Mouse (Mus musculus): ENCODE results near the gene Gm44805. TPM values are rescaled to one million over a fixed set of nuclear protein-coding genes. Genes with fewer than 3 reads are reported as not detected.

Gm44805 gene
- polyA plus RNA-seq, 1 experiment from 2014 or later, result not detected

- Histone ChIP-seq H3K9ac (ENCODE audit: low read length) (no peak overlapping the region), H3K36me3 (ENCODE audit: control insufficient read depth, insufficient read depth, low read length) (peaks cover 12% of the 10 kb centered on the region; the same call in 1 of the 2 replicates), H3K4me3 (ENCODE audit: low read depth, low read length) (no peak overlapping the region), H3K9me3 (ENCODE audit: control insufficient read depth, low read length) (no peaks in the 10 kb centered on the region), H3K27me3 (ENCODE audit: control insufficient read depth, insufficient read depth, low read length) (no peaks in the 10 kb centered on the region), H3K27ac (replicated peaks; ENCODE audit: low read depth, low read length) (no peak overlapping the region), H3K4me1 (ENCODE audit: control insufficient read depth, insufficient read depth, low read length) (peaks cover 4% of the 10 kb centered on the region; the same call in 1 of the 2 replicates), H3K4me2 (ENCODE audit: low read depth, severe bottlenecking) (no peak overlapping the region)
- DNase-seq (ENCODE audit: low spot score) (no peak), ATAC-seq (ENCODE audit: insufficient number of reproducible peaks, low FRiP score, low TSS enrichment, low read depth) (no peak)
- 98% methylated on average over 4 of the region's 4 CpGs for WGBS
Observed at GRCm38 (mm10) chr7:19704475-19704874, 23.3 kb upstream of the Gm44805 start.

GRCm38 (mm10) chr7:19702859-19703555 is 21.8 kb upstream of the Gm44805 start:
- H3K27ac ChIP-seq (replicated peaks; ENCODE audit: low read depth, low read length), result no peak overlapping the region
- H3K9me3 ChIP-seq (ENCODE audit: control insufficient read depth, low read length), result no peaks in the 10 kb centered on the region
- 85% methylated on average over 16 of the region's 16 CpGs for WGBS
- H3K27me3 ChIP-seq (ENCODE audit: control insufficient read depth, insufficient read depth, low read length), result no peaks in the 10 kb centered on the region
- peaks cover 12% of the 10 kb centered on the region for H3K4me1 ChIP-seq (ENCODE audit: control insufficient read depth, insufficient read depth, low read length)
- no peak overlapping the region for H3K4me3 ChIP-seq (ENCODE audit: low read depth, low read length)
- DNase-seq (ENCODE audit: low spot score) (no peak), ATAC-seq (ENCODE audit: insufficient number of reproducible peaks, low FRiP score, low TSS enrichment, low read depth) (no peak)
- peaks cover 12% of the 10 kb centered on the region; the same call in 1 of the 2 replicates for H3K36me3 ChIP-seq (ENCODE audit: control insufficient read depth, insufficient read depth, low read length)
- H3K9ac ChIP-seq (ENCODE audit: low read length), result no peak overlapping the region
- no peak overlapping the region for H3K4me2 ChIP-seq (ENCODE audit: low read depth, severe bottlenecking)

GRCm38 (mm10) chr7:19701069-19701761 is 20.0 kb upstream of the Gm44805 start:
- 32% methylated on average over 22 of the region's 22 CpGs for whole genome bisulfite sequencing

GRCm38 (mm10) chr7:19700299-19701068 is 19.3 kb upstream of the Gm44805 start:
- H3K36me3 ChIP-seq (ENCODE audit: control insufficient read depth, insufficient read depth, low read length), result peaks cover 5% of the 10 kb centered on the region; the same call in 1 of the 2 replicates
- peaks cover 12% of the 10 kb centered on the region for H3K4me1 ChIP-seq (ENCODE audit: control insufficient read depth, insufficient read depth, low read length)
- no peak for DNase-seq (ENCODE audit: low spot score)
- no peak for ATAC-seq (ENCODE audit: insufficient number of reproducible peaks, low FRiP score, low TSS enrichment, low read depth)
- WGBS, result 62% methylated on average over 12 of the region's 12 CpGs
- H3K9ac ChIP-seq (ENCODE audit: low read length), result no peak overlapping the region
- H3K4me3 ChIP-seq (ENCODE audit: low read depth, low read length), result no peak overlapping the region
- H3K27ac ChIP-seq (replicated peaks; ENCODE audit: low read depth, low read length), result no peak overlapping the region
- H3K27me3 ChIP-seq (ENCODE audit: control insufficient read depth, insufficient read depth, low read length), result no peaks in the 10 kb centered on the region
- no peaks in the 10 kb centered on the region for H3K9me3 ChIP-seq (ENCODE audit: control insufficient read depth, low read length)
- H3K4me2 ChIP-seq (ENCODE audit: low read depth, severe bottlenecking), result no peak overlapping the region

More at GRCm38 (mm10) chr7:19701069-19701761, 20.0 kb upstream of the Gm44805 start:
- Histone ChIP-seq H3K9ac (ENCODE audit: low read length) (no peak overlapping the region), H3K9me3 (ENCODE audit: control insufficient read depth, low read length) (no peaks in the 10 kb centered on the region), H3K4me2 (ENCODE audit: low read depth, severe bottlenecking) (no peak overlapping the region), H3K4me3 (ENCODE audit: low read depth, low read length) (no peak overlapping the region), H3K27me3 (ENCODE audit: control insufficient read depth, insufficient read depth, low read length) (no peaks in the 10 kb centered on the region), H3K27ac (replicated peaks; ENCODE audit: low read depth, low read length) (no peak overlapping the region), H3K4me1 (ENCODE audit: control insufficient read depth, insufficient read depth, low read length) (peaks cover 12% of the 10 kb centered on the region), H3K36me3 (ENCODE audit: control insufficient read depth, insufficient read depth, low read length) (peaks cover 5% of the 10 kb centered on the region; the same call in 1 of the 2 replicates)
- DNase-seq (ENCODE audit: low spot score), result peak; percentile 79
- ATAC-seq (ENCODE audit: insufficient number of reproducible peaks, low FRiP score, low TSS enrichment, low read depth), result peak; percentile 69; the same call in 1 of the 2 replicates

- H3K9ac ChIP-seq (ENCODE audit: low read length), result no peak overlapping the region
- no peak for ATAC-seq (ENCODE audit: insufficient number of reproducible peaks, low FRiP score, low TSS enrichment, low read depth)
- H3K9me3 ChIP-seq (ENCODE audit: control insufficient read depth, low read length), result no peaks in the 10 kb centered on the region
- no peak overlapping the region for H3K27ac ChIP-seq (replicated peaks; ENCODE audit: low read depth, low read length)
- no peak overlapping the region for H3K4me3 ChIP-seq (ENCODE audit: low read depth, low read length)
- peaks cover 5% of the 10 kb centered on the region; the same call in 1 of the 2 replicates for H3K36me3 ChIP-seq (ENCODE audit: control insufficient read depth, insufficient read depth, low read length)
- no peak for DNase-seq (ENCODE audit: low spot score)
- 75% methylated on average over 4 of the region's 4 CpGs for WGBS
- peaks cover 12% of the 10 kb centered on the region for H3K4me1 ChIP-seq (ENCODE audit: control insufficient read depth, insufficient read depth, low read length)
- no peaks in the 10 kb centered on the region for H3K27me3 ChIP-seq (ENCODE audit: control insufficient read depth, insufficient read depth, low read length)
- no peak overlapping the region for H3K4me2 ChIP-seq (ENCODE audit: low read depth, severe bottlenecking)
Observed at GRCm38 (mm10) chr7:19699827-19700148, 18.6 kb upstream of the Gm44805 start.

GRCm38 (mm10) chr7:19698907-19699826 is 17.9 kb upstream of the Gm44805 start, which contains the start of gene Apoe:
TSS of gene Apoe (minus strand) at chr7:19699188.
- Histone ChIP-seq H3K27me3 (ENCODE audit: control insufficient read depth, insufficient read depth, low read length) (no peaks in the 10 kb centered on the region), H3K4me3 (ENCODE audit: low read depth, low read length) (peak within 1 kb of the TSS; percentile 29), H3K9ac (ENCODE audit: low read length) (peak within 1 kb of the TSS; percentile 41), H3K36me3 (ENCODE audit: control insufficient read depth, insufficient read depth, low read length) (peaks cover 5% of the 10 kb centered on the region; the same call in 1 of the 2 replicates), H3K4me2 (ENCODE audit: low read depth, severe bottlenecking) (peak within 1 kb of the TSS; percentile 73), H3K9me3 (ENCODE audit: control insufficient read depth, low read length) (no peaks in the 10 kb centered on the region), H3K4me1 (ENCODE audit: control insufficient read depth, insufficient read depth, low read length) (peaks cover 12% of the 10 kb centered on the region), H3K27ac (replicated peaks; ENCODE audit: low read depth, low read length) (no peak within 1 kb of the TSS)
- DNase-seq (ENCODE audit: low spot score), result no peak
- 1% methylated on average over 20 of the region's 20 CpGs for WGBS
- ATAC-seq (ENCODE audit: insufficient number of reproducible peaks, low FRiP score, low TSS enrichment, low read depth), result peak; percentile 65

- Histone ChIP-seq H3K9me3 (ENCODE audit: control insufficient read depth, low read length) (no peaks in the 10 kb centered on the region), H3K4me3 (ENCODE audit: low read depth, low read length) (peak overlapping the region; percentile 29), H3K27me3 (ENCODE audit: control insufficient read depth, insufficient read depth, low read length) (no peaks in the 10 kb centered on the region), H3K4me1 (ENCODE audit: control insufficient read depth, insufficient read depth, low read length) (peaks cover 12% of the 10 kb centered on the region), H3K9ac (ENCODE audit: low read length) (peak overlapping the region; percentile 41), H3K27ac (replicated peaks; ENCODE audit: low read depth, low read length) (no peak overlapping the region), H3K36me3 (ENCODE audit: control insufficient read depth, insufficient read depth, low read length) (peaks cover 4% of the 10 kb centered on the region; the same call in 1 of the 2 replicates), H3K4me2 (ENCODE audit: low read depth, severe bottlenecking) (peak overlapping the region; percentile 73)
- ATAC-seq (ENCODE audit: insufficient number of reproducible peaks, low FRiP score, low TSS enrichment, low read depth), result no peak
- peak; percentile 59 for DNase-seq (ENCODE audit: low spot score)
- 3% methylated on average over 28 of the region's 28 CpGs for WGBS
Observed at GRCm38 (mm10) chr7:19697949-19698906, 17.0 kb upstream of the Gm44805 start.

All from limb, embryonic 11.5 days (tissue).